Mouse (Mus musculus) bone marrow, adult 2 months (tissue): Measurements from ENCODE around the gene Mum1.

Source experiments
- CTCF ChIP-seq: fragments of 200-500 bp; IDR thresholded peaks from 2 replicates; pipeline ENCODE4 v1.5.1; 2011; ENCODE audit warnings: low read length, control low read depth; ENCODE audit not compliant: control insufficient read depth, insufficient read depth
- POLR2A ChIP-seq: fragments of 200-500 bp; IDR thresholded peaks from 2 replicates; pipeline ENCODE4 v1.6.1; 2011; ENCODE audit warnings: low read depth, mild to moderate bottlenecking, control low read depth, low read length, borderline replicate concordance; ENCODE audit not compliant: control insufficient read depth

GRCm38 (mm10) chr10:80273847-80274246 lies 47.6 kb downstream of the Mum1 start:
- no peak for TF ChIP-seq CTCF
- no peak for TF ChIP-seq POLR2A
